Mouse (Mus musculus) myocyte (in vitro differentiated cells): ENCODE measurements around the gene Mphosph6.

Experiments
- CEBPB ChIP-seq: IDR thresholded peaks from 2 replicates; pipeline ENCODE4 v1.6.1; 2011; ENCODE audit warnings: mild to moderate bottlenecking, moderate library complexity; ENCODE audit not compliant: poor library complexity, insufficient read depth, severe bottlenecking
- E2F4 ChIP-seq: IDR thresholded peaks from one replicate; pipeline ENCODE4 v1.6.1; 2011; ENCODE audit warnings: mild to moderate bottlenecking, control low read depth, moderate library complexity; ENCODE audit not compliant: insufficient read depth
- MAX ChIP-seq: IDR thresholded peaks from one replicate; pipeline ENCODE4 v1.6.1; 2011; ENCODE audit warnings: low read depth, mild to moderate bottlenecking, control low read depth
- MYOD1 ChIP-seq, 3 experiments: IDR thresholded peaks; one replicate each; pipeline ENCODE4 v1.6.1; 2011; ENCODE audit warnings: control low read depth in 2 of 3, low read depth in 2 of 3, mild to moderate bottlenecking in 2 of 3, moderate library complexity in 1 of 3; ENCODE audit not compliant: insufficient read length in 2 of 3, control insufficient read depth in 1 of 3
- POLR2A ChIP-seq: IDR thresholded peaks from one replicate; pipeline ENCODE4 v1.6.1; 2011; ENCODE audit warnings: low read depth, mild to moderate bottlenecking, control low read depth, moderate library complexity; ENCODE audit not compliant: insufficient read length
- POLR2AphosphoS2 ChIP-seq: IDR thresholded peaks from one replicate; pipeline ENCODE4 v1.6.1; 2011; ENCODE audit warnings: low read depth, control low read depth; ENCODE audit not compliant: insufficient read length
- REST ChIP-seq: IDR thresholded peaks from one replicate; pipeline ENCODE4 v1.6.1; 2011; ENCODE audit warnings: mild to moderate bottlenecking, control low read depth, moderate library complexity; ENCODE audit not compliant: insufficient read depth, insufficient read length
- TCF12 ChIP-seq: IDR thresholded peaks from one replicate; pipeline ENCODE4 v1.6.1; 2011; ENCODE audit warnings: mild to moderate bottlenecking, control low read depth; ENCODE audit not compliant: poor library complexity, insufficient read depth, severe bottlenecking
- USF1 ChIP-seq: IDR thresholded peaks from one replicate; pipeline ENCODE4 v1.6.1; 2011; ENCODE audit warnings: low read depth, mild to moderate bottlenecking, control low read depth, moderate library complexity

DNA sequence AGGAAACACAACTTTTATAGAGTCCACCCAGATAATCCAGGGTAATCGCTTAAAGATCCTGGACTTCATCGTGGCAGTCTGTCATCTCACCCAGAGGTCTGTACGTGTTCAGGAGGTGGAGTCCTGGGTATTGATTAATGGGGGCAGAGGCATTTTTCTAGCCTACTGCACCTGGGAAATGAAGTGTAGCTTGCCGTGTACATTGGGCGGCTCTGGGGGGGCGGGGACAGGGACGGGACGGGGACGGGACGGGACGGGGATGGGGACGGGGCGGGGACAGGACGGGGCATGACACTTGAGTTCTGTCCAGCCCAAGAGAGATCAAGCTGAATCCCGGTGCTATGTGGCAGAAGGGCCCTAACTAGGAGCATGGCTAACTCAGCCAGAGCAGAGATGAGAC lies 5.3 kb downstream of the Mphosph6 start:
- no peak for TF ChIP-seq POLR2A
- no peak for TF ChIP-seq REST
- no peak for TF ChIP-seq E2F4
- TF ChIP-seq USF1, result no peak
- TF ChIP-seq MYOD1 (IDR thresholded peaks at IDR 0.05; ENCODE audit: control insufficient read depth in 1 of 3, insufficient read length in 2 of 3, low read depth in 2 of 3), result no peak
- TF ChIP-seq POLR2AphosphoS2, result no peak
- no peak for TF ChIP-seq CEBPB
- no peak for TF ChIP-seq MAX
- no peak for TF ChIP-seq TCF12
